Mouse (Mus musculus) limb, embryonic 12.5 days (tissue): ENCODE data around the gene Plscr3. TPM values are rescaled to one million over a fixed set of nuclear protein-coding genes. Genes with fewer than 3 reads are reported as not detected.

Source experiments
- ATAC-seq: fragments of 200-750 bp; cut with Nextera tagmentation; 2 replicates; pipeline ENCODE4 v1.8.0; 2017; ENCODE audit warnings: low read depth, moderate TSS enrichment; ENCODE audit not compliant: insufficient number of reproducible peaks, insufficient read depth, low FRiP score, low TSS enrichment
- H3K27ac ChIP-seq: fragments of 300-500 bp; sonication (generic); 2 replicates; pipeline ENCODE4 v1.5.1; 2016; ENCODE audit warnings: mild to moderate bottlenecking, moderate library complexity
- H3K27me3 ChIP-seq: fragments of 300-500 bp; sonication (generic); 2 replicates; pipeline ENCODE4 v1.6.1; 2016; ENCODE audit warnings: mild to moderate bottlenecking, moderate library complexity
- H3K36me3 ChIP-seq: fragments of 300-500 bp; sonication (generic); 2 replicates; pipeline ENCODE4 v1.6.1; 2016; ENCODE audit warnings: mild to moderate bottlenecking, moderate library complexity
- H3K4me1 ChIP-seq: fragments of 300-500 bp; sonication (generic); replicated peaks from 2 replicates; pipeline ENCODE4 v1.6.1; 2016
- H3K4me2 ChIP-seq: fragments of 300-500 bp; sonication (generic); 2 replicates; pipeline ENCODE4 v1.6.1; 2016; ENCODE audit warnings: mild to moderate bottlenecking, moderate library complexity
- H3K4me3 ChIP-seq: fragments of 300-500 bp; sonication (generic); replicated peaks from 2 replicates; pipeline ENCODE4 v1.5.1; 2016; ENCODE audit warnings: mild to moderate bottlenecking
- H3K9ac ChIP-seq: fragments of 300-500 bp; sonication (generic); replicated peaks from 2 replicates; pipeline ENCODE4 v1.6.1; 2016; ENCODE audit warnings: mild to moderate bottlenecking, moderate library complexity
- H3K9me3 ChIP-seq: fragments of 300-500 bp; sonication (generic); 2 replicates; pipeline ENCODE4 v1.6.1; 2016; ENCODE audit warnings: mild to moderate bottlenecking, moderate library complexity
- WGBS: fragments of 180-500 bp; shearing (Covaris S2); methylation state at CpG from one replicate; pipeline ENCODE4 v1.1.7; 2016; 5-methylcytosine and 5-hydroxymethylcytosine counted together
- microRNA-seq: library from miRNA; unstranded; fragments of <30 nt; microRNA quantifications from one replicate; pipeline ENCODE4, GENCODE M21; 2017
- polyA plus RNA-seq: library from polyadenylated mRNA; unstranded; fragments of >200 nt; fragmentation: Nextera tagmentation; extraction: Ambion mirVana; gene quantifications from 2 replicates; pipeline ENCODE4 v1.2.1, GENCODE M21; 2016

The Plscr3 gene
- polyA plus RNA-seq, 1 experiment from 2014 or later, result 111 TPM

DNA sequence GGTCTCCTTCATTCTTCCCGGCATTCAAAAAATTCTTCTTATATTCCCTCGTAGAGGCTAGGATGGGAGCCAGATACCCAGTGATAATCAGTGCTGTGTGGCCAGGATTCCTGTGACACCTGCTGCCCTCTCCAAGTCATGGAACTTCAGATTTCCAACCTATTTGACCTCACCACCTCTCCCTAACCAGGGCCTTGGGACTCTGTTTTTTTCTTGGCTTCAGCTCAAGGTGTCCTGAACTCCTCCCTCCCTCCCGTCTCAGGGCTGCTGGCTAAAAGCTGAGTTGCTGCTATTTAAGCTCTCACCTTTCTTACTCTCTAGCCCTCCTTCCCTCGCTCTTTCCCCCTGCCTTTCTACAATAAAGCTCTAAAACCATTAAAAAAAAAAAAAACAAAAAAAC is 53.7 kb downstream of the Plscr3 start:
- peak overlapping the region; percentile 99; the same call in 1 of the 2 replicates for H3K27ac ChIP-seq
- 17% methylated on average over 4 of the region's 4 CpGs for WGBS
- no peak for ATAC-seq
- H3K4me1 ChIP-seq, result peaks cover 32% of the 10 kb centered on the region
- H3K4me3 ChIP-seq, result peak overlapping the region; percentile 95
- no peaks in the 10 kb centered on the region for H3K9me3 ChIP-seq
- peaks cover 25% of the 10 kb centered on the region for H3K36me3 ChIP-seq
- H3K9ac ChIP-seq, result peak overlapping the region; percentile 97
- H3K4me2 ChIP-seq, result peak overlapping the region; percentile 84
- H3K27me3 ChIP-seq, result no peaks in the 10 kb centered on the region

DNA sequence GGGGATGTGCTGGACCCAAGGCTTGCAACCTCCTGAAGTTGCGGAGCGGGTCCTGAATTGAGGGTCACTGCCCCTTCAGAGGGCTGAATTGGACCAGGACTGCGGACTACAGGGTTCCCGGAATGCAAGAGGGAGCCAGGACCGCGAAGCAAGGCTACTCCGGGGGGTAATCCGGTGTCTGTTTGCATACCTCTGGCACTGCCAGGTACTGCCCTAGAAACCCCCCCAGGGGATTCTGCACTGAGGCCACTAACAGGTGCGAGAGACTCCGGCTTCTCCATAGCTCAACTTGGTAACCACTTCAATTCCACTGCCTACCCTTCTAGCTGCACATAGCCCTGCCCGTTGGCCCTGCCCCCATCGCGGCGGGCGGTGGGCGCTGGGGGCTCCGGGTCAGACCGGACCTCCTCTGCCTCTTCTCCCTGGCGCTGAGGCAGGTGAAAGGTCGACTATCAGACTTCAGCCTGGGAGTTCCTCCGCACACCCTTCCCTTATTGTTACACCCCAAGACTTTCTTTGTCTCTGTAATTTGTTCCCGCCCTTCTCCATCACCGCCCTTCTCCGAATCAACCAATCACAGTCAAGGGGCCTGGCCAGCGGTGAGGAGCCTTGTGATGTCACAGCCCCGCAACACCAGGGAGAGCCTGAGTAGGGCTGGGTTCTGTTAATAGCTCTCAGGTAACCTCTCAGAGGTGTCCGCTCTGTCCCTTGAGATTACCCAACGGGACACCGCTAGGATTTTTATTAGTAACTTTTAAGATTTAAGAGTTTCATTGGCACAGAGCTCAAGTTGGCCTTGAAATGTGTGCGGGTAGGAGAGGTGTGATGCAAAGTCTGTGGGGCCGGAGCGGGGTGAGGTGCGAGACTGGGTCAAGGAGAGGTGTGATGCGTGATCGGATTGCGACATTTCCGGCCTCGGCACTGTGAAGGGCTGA is 54.6 kb downstream of the Plscr3 start, which contains the start of the genes 2810408A11Rik and Neurl4:
Gene 2810408A11Rik (minus strand): TSS at position 517 of the 935 bp plus-strand sequence.
Gene Neurl4 (plus strand): TSS at position 602 of the 935 bp plus-strand sequence.
- Histone ChIP-seq H3K36me3 (peaks cover 34% of the 10 kb centered on the region), H3K9ac (peak within 1 kb of the TSS; percentile 97), H3K27me3 (no peaks in the 10 kb centered on the region), H3K9me3 (no peaks in the 10 kb centered on the region), H3K4me2 (peak within 1 kb of the TSS; percentile 84), H3K27ac (peak within 1 kb of the TSS; percentile 99), H3K4me1 (peaks cover 32% of the 10 kb centered on the region), H3K4me3 (peak within 1 kb of the TSS; percentile 95)
- ATAC-seq, result peak; percentile 91
- WGBS, result under 1% methylated on average over 38 of the region's 38 CpGs

DNA sequence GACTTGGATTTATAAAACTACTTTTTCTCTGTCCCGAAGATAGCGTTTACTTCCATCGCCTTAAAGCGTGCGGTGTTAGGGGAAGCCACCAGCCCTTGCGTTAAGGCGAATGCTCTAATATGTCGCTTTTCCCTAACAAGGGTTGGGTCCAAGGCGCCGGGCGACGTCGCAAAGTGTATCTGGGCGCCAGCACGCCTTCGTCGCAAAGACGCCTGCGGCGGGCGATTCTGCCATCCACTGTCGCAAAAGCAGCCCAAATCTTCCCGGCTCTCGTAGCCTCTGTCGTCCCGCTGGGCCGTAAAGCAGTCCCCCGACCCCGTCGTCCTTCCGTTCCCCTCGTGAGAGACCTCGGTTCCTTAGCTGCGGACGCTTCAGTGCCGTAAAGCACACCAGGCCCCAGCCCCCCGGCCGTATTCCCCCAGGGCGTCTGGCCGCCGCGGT is 55.2 kb downstream of the Plscr3 start:
- Histone ChIP-seq H3K4me3 (peak overlapping the region; percentile 95), H3K4me1 (peaks cover 32% of the 10 kb centered on the region), H3K27me3 (no peaks in the 10 kb centered on the region), H3K9ac (peak overlapping the region; percentile 97), H3K4me2 (peak overlapping the region; percentile 84), H3K27ac (peak overlapping the region; percentile 99), H3K36me3 (peaks cover 41% of the 10 kb centered on the region), H3K9me3 (no peaks in the 10 kb centered on the region)
- ATAC-seq, result peak; percentile 58
- under 1% methylated on average over 42 of the region's 42 CpGs for WGBS

Small RNAs within 50 kb of the gene (microRNA-seq; reads per million reads assigned to microRNA genes)
- gene Mir6924, result not detected

Other genes with a start within 250 kb of the Plscr3 start
- gene Atp1b2, start 240.4 kb upstream of the Plscr3 start, polyA plus RNA-seq, result 3.0 and 4.8 TPM in 2 replicates
- gene Shbg, start 228.5 kb upstream of the Plscr3 start, polyA plus RNA-seq, result not detected in 2 replicates
- gene Sat2, start 224.4 kb upstream of the Plscr3 start, polyA plus RNA-seq, result 24.3 and 25.8 TPM in 2 replicates
- gene Fxr2, start 213.4 kb upstream of the Plscr3 start, polyA plus RNA-seq, result 56.0 and 63.9 TPM in 2 replicates
- 0.68 TPM in 1 of 2 replicates, not detected in the other for gene Sox15, start 191.1 kb upstream of the Plscr3 start, polyA plus RNA-seq
- gene Mpdu1, start 183.7 kb upstream of the Plscr3 start, polyA plus RNA-seq, result 62.6 and 64.3 TPM in 2 replicates
- gene Cd68, start 180.2 kb upstream of the Plscr3 start, polyA plus RNA-seq, result 5.9 and 8.0 TPM in 2 replicates
- gene Eif4a1, start 174.0 kb upstream of the Plscr3 start, polyA plus RNA-seq, result 569 and 701 TPM in 2 replicates
- 132 and 140 TPM in 2 replicates for gene Senp3, start 164.3 kb upstream of the Plscr3 start, polyA plus RNA-seq
- 0.58 and 1.0 TPM in 2 replicates for gene Tnfsf13, start 160.6 kb upstream of the Plscr3 start, polyA plus RNA-seq
- gene Tnfsf12, start 150.5 kb upstream of the Plscr3 start, polyA plus RNA-seq, result 2.2 and 3.7 TPM in 2 replicates
- 1.7 TPM in 2 replicates for gene Tnfsfm13, start 150.3 kb upstream of the Plscr3 start, polyA plus RNA-seq
- gene Polr2a, start 87.7 kb upstream of the Plscr3 start, polyA plus RNA-seq, result 27.2 and 38.1 TPM in 2 replicates
- gene Slc35g3, start 84.4 kb upstream of the Plscr3 start, polyA plus RNA-seq, result 0.13 and 0.18 TPM in 2 replicates
- gene Zbtb4, start 80.5 kb upstream of the Plscr3 start, polyA plus RNA-seq, result 1.9 and 2.4 TPM in 2 replicates
- 15.4 and 17.1 TPM in 2 replicates for gene Chrnb1, start 50.4 kb upstream of the Plscr3 start, polyA plus RNA-seq
- 1.2 and 1.5 TPM in 2 replicates for gene Fgf11, start 44.5 kb upstream of the Plscr3 start, polyA plus RNA-seq
- 1.6 and 1.8 TPM in 2 replicates for gene Tmem102, start 40.8 kb upstream of the Plscr3 start, polyA plus RNA-seq
- not detected in 2 replicates for gene Gm39566, start 31.1 kb upstream of the Plscr3 start, polyA plus RNA-seq
- gene Spem2, start 27.9 kb upstream of the Plscr3 start, polyA plus RNA-seq, result not detected in 2 replicates
- gene Spem1, start 24.2 kb upstream of the Plscr3 start, polyA plus RNA-seq, result 0.20 TPM in 1 of 2 replicates, not detected in the other
- gene Nlgn2, start 8.6 kb upstream of the Plscr3 start, polyA plus RNA-seq, result 8.4 and 9.1 TPM in 2 replicates
- gene Tmem256, start 7.9 kb upstream of the Plscr3 start, polyA plus RNA-seq, result 346 and 353 TPM in 2 replicates
- gene Tnk1, start 12.4 kb downstream of the Plscr3 start, polyA plus RNA-seq, result 1.6 and 2.3 TPM in 2 replicates
- not detected in 2 replicates for gene Tmem95, start 31.6 kb downstream of the Plscr3 start, polyA plus RNA-seq
- gene Kctd11, start 35.0 kb downstream of the Plscr3 start, polyA plus RNA-seq, result 3.7 and 4.4 TPM in 2 replicates
- gene Acap1, start 49.2 kb downstream of the Plscr3 start, polyA plus RNA-seq, result 0.90 and 1.5 TPM in 2 replicates
- 30.4 and 32.8 TPM in 2 replicates for gene 2810408A11Rik, start 54.6 kb downstream of the Plscr3 start, polyA plus RNA-seq
- gene Neurl4, start 54.7 kb downstream of the Plscr3 start, polyA plus RNA-seq, result 10.9 and 12.7 TPM in 2 replicates
- 92.0 and 93.5 TPM in 2 replicates for gene Gps2, start 67.5 kb downstream of the Plscr3 start, polyA plus RNA-seq
- gene Eif5a, start 75.6 kb downstream of the Plscr3 start, polyA plus RNA-seq, result 1,762 and 1,851 TPM in 2 replicates
- 14.0 and 15.5 TPM in 2 replicates for gene Ybx2, start 89.4 kb downstream of the Plscr3 start, polyA plus RNA-seq
- 34.1 and 35.7 TPM in 2 replicates for gene Slc2a4, start 101.8 kb downstream of the Plscr3 start, polyA plus RNA-seq
- gene Cldn7, start 118.4 kb downstream of the Plscr3 start, polyA plus RNA-seq, result 15.7 and 18.1 TPM in 2 replicates
- 24.5 and 27.8 TPM in 2 replicates for gene Ctdnep1, start 134.8 kb downstream of the Plscr3 start, polyA plus RNA-seq
- gene Elp5, start 136.1 kb downstream of the Plscr3 start, polyA plus RNA-seq, result 124 and 126 TPM in 2 replicates
- 398 and 426 TPM in 2 replicates for gene Gabarap, start 144.8 kb downstream of the Plscr3 start, polyA plus RNA-seq
- 102 and 108 TPM in 2 replicates for gene Phf23, start 149.4 kb downstream of the Plscr3 start, polyA plus RNA-seq
- 69.4 and 69.5 TPM in 2 replicates for gene Dvl2, start 154.2 kb downstream of the Plscr3 start, polyA plus RNA-seq
- gene Acadvl, start 169.0 kb downstream of the Plscr3 start, polyA plus RNA-seq, result 65.9 and 67.1 TPM in 2 replicates
- 10.6 and 13.6 TPM in 2 replicates for gene Dlg4, start 170.6 kb downstream of the Plscr3 start, polyA plus RNA-seq
- 1.5 and 2.3 TPM in 2 replicates for gene Asgr1, start 207.7 kb downstream of the Plscr3 start, polyA plus RNA-seq
- 0.22 TPM in 1 of 2 replicates, not detected in the other for gene Asgr2, start 246.3 kb downstream of the Plscr3 start, polyA plus RNA-seq